Mouse (Mus musculus) thymus, adult 2 months (tissue): ENCODE data around the gene AB124611. TPM values are rescaled to one million over a fixed set of nuclear protein-coding genes. Genes with fewer than 3 reads are reported as not detected.

Experiments
- DNase-seq: peaks from one replicate; pipeline ENCODE4 v3.0.0; 2021
- H3K27ac ChIP-seq: fragments of 200-500 bp; 2 replicates; pipeline ENCODE4 v1.5.1; 2012; ENCODE audit warnings: low read length, control low read depth; ENCODE audit not compliant: control insufficient read depth, insufficient read depth
- H3K27me3 ChIP-seq: fragments of 200-500 bp; 2 replicates; pipeline ENCODE4 v1.6.1; 2012; ENCODE audit warnings: mild to moderate bottlenecking, low read length, moderate library complexity, mixed read lengths; ENCODE audit not compliant: control insufficient read depth, insufficient read depth
- H3K36me3 ChIP-seq: fragments of 200-500 bp; 2 replicates; pipeline ENCODE4 v1.6.1; 2012; ENCODE audit warnings: mild to moderate bottlenecking, low read length, moderate library complexity; ENCODE audit not compliant: control insufficient read depth, insufficient read depth
- H3K4me1 ChIP-seq: fragments of 200-500 bp; replicated peaks from 2 replicates; pipeline ENCODE4 v1.6.1; 2012; ENCODE audit warnings: low read length; ENCODE audit not compliant: control insufficient read depth, insufficient read depth
- H3K4me3 ChIP-seq: fragments of 200-500 bp; 2 replicates; pipeline ENCODE4 v1.5.1; 2012; ENCODE audit warnings: mild to moderate bottlenecking, low read length, control low read depth, moderate library complexity; ENCODE audit not compliant: control insufficient read depth, insufficient read depth
- CTCF ChIP-seq: fragments of 200-500 bp; IDR thresholded peaks from 2 replicates; pipeline ENCODE4 v1.5.1; 2012; ENCODE audit warnings: mild to moderate bottlenecking, control low read depth, low read length, moderate library complexity, borderline replicate concordance; ENCODE audit not compliant: control insufficient read depth, poor library complexity, insufficient read depth; ENCODE audit errors: extremely low read depth
- POLR2A ChIP-seq: fragments of 200-500 bp; IDR thresholded peaks from 2 replicates; pipeline ENCODE4 v1.6.1; 2012; ENCODE audit warnings: mild to moderate bottlenecking, low read length, control low read depth, moderate library complexity; ENCODE audit not compliant: control insufficient read depth, poor library complexity, insufficient read depth; ENCODE audit errors: extremely low read depth
- WGBS: fragments of 180-500 bp; shearing (Covaris S2); methylation state at CpG from one replicate; pipeline ENCODE4 v1.1.7; 2018; 5-methylcytosine and 5-hydroxymethylcytosine counted together
- polyA plus RNA-seq: library from polyadenylated mRNA; depleted of rRNA; stranded (reverse); fragments of >200 nt; gene quantifications from 2 replicates; pipeline ENCODE4 v1.2.3, GENCODE M21; 2012

Gene AB124611
- polyA plus RNA-seq, 1 experiment: 31.1 TPM

GRCm38 (mm10) chr9:21576286-21576685 is 50.3 kb downstream of the AB124611 start:
- Histone ChIP-seq H3K27me3 (no peaks in the 10 kb centered on the region), H3K4me3 (no peak overlapping the region), H3K27ac (no peak overlapping the region), H3K4me1 (no peaks in the 10 kb centered on the region), H3K36me3 (peaks cover 6% of the 10 kb centered on the region; the same call in 1 of the 2 replicates)
- TF ChIP-seq CTCF: no peak
- no peak for TF ChIP-seq POLR2A
- 94% methylated on average over 1 of the region's 1 CpGs for WGBS
- no peak for DNase-seq

- WGBS: 95% methylated on average over 3 of the region's 3 CpGs
- H3K27me3 ChIP-seq: no peaks in the 10 kb centered on the region
- no peaks in the 10 kb centered on the region for H3K4me1 ChIP-seq
- no peak for DNase-seq
- H3K4me3 ChIP-seq: no peak overlapping the region
- no peak overlapping the region for H3K27ac ChIP-seq
- no peak for TF ChIP-seq CTCF
- no peaks in the 10 kb centered on the region; the same call in 1 of the 2 replicates for H3K36me3 ChIP-seq
Observed at GRCm38 (mm10) chr9:21578226-21578625, 52.2 kb downstream of the AB124611 start.

- H3K4me1 ChIP-seq: no peaks in the 10 kb centered on the region
- no peaks in the 10 kb centered on the region for H3K27me3 ChIP-seq
- TF ChIP-seq CTCF (no peak), POLR2A (no peak)
- H3K27ac ChIP-seq: no peak overlapping the region
- DNase-seq: no peak
- 97% methylated on average over 1 of the region's 1 CpGs for whole genome bisulfite sequencing
- peaks cover 5% of the 10 kb centered on the region; the same call in 1 of the 2 replicates for H3K36me3 ChIP-seq
- no peak overlapping the region for H3K4me3 ChIP-seq
Observed at GRCm38 (mm10) chr9:21585401-21585800, 59.4 kb downstream of the AB124611 start.

DNA sequence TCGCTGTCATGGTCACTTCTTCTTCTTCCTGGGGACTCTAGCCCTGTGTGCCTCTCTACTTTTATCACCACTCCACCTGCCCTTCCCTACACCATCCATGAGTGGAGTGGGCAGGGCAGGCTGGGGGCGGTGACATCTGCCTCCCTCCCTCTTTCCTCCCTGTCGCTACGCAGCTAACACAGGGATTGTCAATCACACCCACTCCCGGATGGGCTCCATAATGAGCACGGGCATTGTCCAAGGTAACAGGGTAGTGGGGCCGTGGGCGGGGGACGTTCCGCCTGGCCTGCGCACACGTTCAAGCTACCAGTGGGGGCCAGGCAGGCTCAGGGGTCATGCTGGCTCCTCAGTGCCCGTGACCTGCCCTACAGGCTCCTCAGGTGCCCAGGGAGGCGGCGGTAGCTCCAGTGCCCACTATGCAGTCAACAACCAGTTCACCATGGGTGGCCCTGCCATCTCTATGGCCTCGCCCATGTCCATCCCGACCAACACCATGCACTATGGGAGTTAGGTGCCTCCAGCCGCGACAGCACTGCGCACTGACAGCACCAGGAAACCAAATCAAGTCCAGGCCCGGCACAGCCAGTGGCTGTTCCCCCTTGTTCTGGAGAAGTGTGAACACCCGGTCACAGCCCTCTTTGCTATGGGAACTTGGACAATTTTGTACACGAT is 61.8 kb downstream of the AB124611 start:
- no peak for DNase-seq
- H3K4me1 ChIP-seq: peaks cover 6% of the 10 kb centered on the region
- H3K36me3 ChIP-seq: peaks cover 5% of the 10 kb centered on the region; the same call in 1 of the 2 replicates
- H3K4me3 ChIP-seq: no peak overlapping the region
- H3K27ac ChIP-seq: no peak overlapping the region
- WGBS: 94% methylated on average over 23 of the region's 23 CpGs
- no peaks in the 10 kb centered on the region for H3K27me3 ChIP-seq
- no peak for TF ChIP-seq POLR2A
- TF ChIP-seq CTCF: no peak

GRCm38 (mm10) chr9:21588350-21588749 is 62.4 kb downstream of the AB124611 start:
- TF ChIP-seq POLR2A (no peak), CTCF (no peak)
- Histone ChIP-seq H3K4me3 (no peak overlapping the region), H3K27ac (no peak overlapping the region), H3K4me1 (peaks cover 7% of the 10 kb centered on the region), H3K36me3 (peaks cover 5% of the 10 kb centered on the region; the same call in 1 of the 2 replicates), H3K27me3 (no peaks in the 10 kb centered on the region)
- 93% methylated on average over 8 of the region's 8 CpGs for WGBS
- no peak for DNase-seq

GRCm38 (mm10) chr9:21589538-21589937 is 63.6 kb downstream of the AB124611 start:
- no peak overlapping the region for H3K4me3 ChIP-seq
- DNase-seq: no peak
- 97% methylated on average over 5 of the region's 5 CpGs for WGBS
- H3K27me3 ChIP-seq: no peaks in the 10 kb centered on the region
- TF ChIP-seq POLR2A: no peak
- H3K36me3 ChIP-seq: peaks cover 5% of the 10 kb centered on the region; the same call in 1 of the 2 replicates
- no peak overlapping the region for H3K27ac ChIP-seq
- H3K4me1 ChIP-seq: peaks cover 18% of the 10 kb centered on the region
